8 mouse cellular contexts compared by ENCODE assay signal in the genomic region with DNA sequence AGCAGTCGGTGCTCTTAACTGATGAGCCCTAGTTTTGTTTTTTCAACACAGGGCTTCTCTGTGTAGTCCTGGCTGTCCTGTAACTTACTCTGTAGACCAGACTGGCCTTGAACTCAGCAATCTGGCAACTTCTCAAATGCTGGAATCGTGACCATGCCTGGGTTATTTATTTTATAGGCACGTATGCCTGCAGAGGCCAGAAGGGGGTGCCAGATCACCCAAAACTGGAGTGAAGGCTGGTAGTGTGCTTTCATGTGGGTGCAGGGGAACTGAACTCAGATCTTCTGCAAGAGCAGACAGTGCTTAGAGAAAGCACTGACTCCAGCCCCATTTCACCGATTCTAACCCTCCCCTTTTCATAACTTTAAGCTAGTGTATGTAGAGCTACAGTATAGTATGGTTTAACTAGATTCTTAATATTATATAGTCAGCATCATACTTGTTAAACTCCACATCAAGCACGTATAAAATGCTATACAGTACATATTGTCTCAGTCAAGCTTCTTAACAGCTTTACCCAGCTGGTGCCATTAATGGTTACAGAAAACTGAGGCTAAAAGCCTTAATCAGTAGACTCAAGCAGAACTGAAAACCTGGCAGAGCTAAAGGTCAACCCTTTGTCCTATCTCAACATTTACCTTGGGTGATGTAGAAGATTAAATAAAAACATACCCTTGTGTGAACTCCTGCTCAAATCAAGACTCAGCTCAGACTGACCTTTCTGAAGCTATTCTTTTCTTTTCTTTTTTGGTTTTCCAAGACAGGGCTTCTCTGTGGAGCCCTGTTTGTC. TPM values are rescaled to one million over a fixed set of nuclear protein-coding genes. Genes with fewer than 3 reads are reported as not detected.
DNase-seq lines count a peak whose midpoint lies in the region; ATAC-seq and TF ChIP-seq lines count a peak whose summit lies in the region.

No protein-coding gene starts in this region.

- no peaks in the 10 kb centered on the region for H3K27me3 ChIP-seq in heart, adult 2 months (ENCODE audit: control insufficient read depth, insufficient read depth, low read length)

- H3K9ac ChIP-seq in heart, adult 2 months (ENCODE audit: low read depth, low read length): no peak overlapping the region

- peak; percentile 70 for TF ChIP-seq CTCF in heart, adult 2 months (IDR thresholded peaks at IDR 0.05)

- intact Hi-C loops in heart, adult 2 months (cut with DNase I): loop anchor here (5.0 kb wide), 2 partner anchors 41 to 84 kb away; a partner anchor contains a TSS
- intact Hi-C loops in heart, postnatal 25 days (cut with DNase I): no loop called here
- intact Hi-C loops in left cerebral cortex, postnatal 4 days (cut with DNase I): no loop called here

- peak; percentile 49 for ATAC-seq in CD4-positive, CD25-positive, alpha-beta regulatory T cell, adult 4 months
- ATAC-seq in erythroid progenitor cell, adult 5-6 weeks (replicated peaks; ENCODE audit: low FRiP score, poor library complexity, severe bottlenecking): peak; percentile 68
- ATAC-seq in neutrophil, adult 5-6 weeks (ENCODE audit: extremely low read depth, insufficient number of reproducible peaks, low FRiP score, poor library complexity, severe bottlenecking): peak; percentile 75

- no peaks in the 10 kb centered on the region for H3K79me2 ChIP-seq in heart, adult 2 months (replicated peaks; ENCODE audit: control insufficient read depth, insufficient read depth, low read length)

- H3K27ac ChIP-seq in heart, adult 2 months: no peak overlapping the region

- no peak overlapping the region for H3K4me3 ChIP-seq in heart, adult 2 months

- 53% methylated on average over 5 of the region's 5 CpGs for WGBS in heart, adult 2 months

- DNase-seq in heart, adult 2 months: peak; percentile 44 to 45
- DNase-seq in heart, postnatal 25 days (ENCODE audit: low spot score): no peak
- DNase-seq in adrenal gland, postnatal 4 days (ENCODE audit: low spot score in 2 of 2): peak; percentile 42 to 50
- DNase-seq in left cerebral cortex, postnatal 4 days: peak; percentile 31
- peak; percentile 84 for DNase-seq in thymus, postnatal 25 days

- H3K36me3 ChIP-seq in heart, adult 2 months (ENCODE audit: control insufficient read depth, insufficient read depth, low read length): no peaks in the 10 kb centered on the region

- TF ChIP-seq EP300 in heart, adult 2 months (IDR thresholded peaks at IDR 0.05; ENCODE audit: insufficient read depth, low read depth, low read length): no peak

- H3K4me1 ChIP-seq in heart, adult 2 months (ENCODE audit: control insufficient read depth, insufficient read depth, low read length): peaks cover 1% of the 10 kb centered on the region

- TF ChIP-seq POLR2A in heart, adult 2 months (IDR thresholded peaks at IDR 0.05; ENCODE audit: insufficient read depth, low read depth, low read length): no peak

RNA-seq across cellular contexts. Expression of a gene that starts 1.5 kb away (rescaled TPM):
- 10 to 100 TPM; 88.2 to 95.3 TPM for total RNA-seq in heart, adult 2 months (2021)
- polyA plus RNA-seq in heart, adult 2 months (2012; rRNA removed): 60.3 and 117 TPM in 2 replicates
- 10 to 100 TPM; 87.3 to 94.7 TPM for total RNA-seq in heart, postnatal 25 days (2021)
- 100 to 1,000 TPM; 102 to 115 TPM for polyA plus RNA-seq in CD4-positive, CD25-positive, alpha-beta regulatory T cell, adult 4 months (2017; shearing (Covaris generic))
- total RNA-seq in adrenal gland, postnatal 4 days (2021): 100 to 1,000 TPM; 102 to 104 TPM
- total RNA-seq in erythroid progenitor cell, adult 5-6 weeks (2015; ENCODE audit: low replicate concordance): 70.0 and 132 TPM in 2 replicates
- total RNA-seq in erythroid progenitor cell, adult 5-6 weeks (2017; ENCODE audit: low replicate concordance): 78.2 and 81.5 TPM in 2 replicates
- 10 to 100 TPM; 36.1 to 43.9 TPM for total RNA-seq in left cerebral cortex, postnatal 4 days (2021)
- total RNA-seq in neutrophil, adult 5-6 weeks (2017): 39.8 and 64.0 TPM in 2 replicates

RNA-seq across cellular contexts. Expression of a gene that starts 21.5 kb away (rescaled TPM):
- 10 to 100 TPM; 45.9 to 57.6 TPM for total RNA-seq in heart, adult 2 months (2021)
- 21.4 and 27.5 TPM in 2 replicates for polyA plus RNA-seq in heart, adult 2 months (2012; rRNA removed)
- total RNA-seq in heart, postnatal 25 days (2021): 10 to 100 TPM; 54.7 to 59.7 TPM
- polyA plus RNA-seq in CD4-positive, CD25-positive, alpha-beta regulatory T cell, adult 4 months (2017; shearing (Covaris generic)): 10 to 100 TPM; 24.0 to 35.0 TPM
- total RNA-seq in adrenal gland, postnatal 4 days (2021): 10 to 100 TPM; 66.6 to 71.5 TPM
- 17.7 and 24.7 TPM in 2 replicates for total RNA-seq in erythroid progenitor cell, adult 5-6 weeks (2015; ENCODE audit: low replicate concordance)
- total RNA-seq in erythroid progenitor cell, adult 5-6 weeks (2017; ENCODE audit: low replicate concordance): 10.4 and 24.8 TPM in 2 replicates
- total RNA-seq in left cerebral cortex, postnatal 4 days (2021): 10 to 100 TPM; 80.8 to 85.6 TPM
- 9.2 and 12.2 TPM in 2 replicates for total RNA-seq in neutrophil, adult 5-6 weeks (2017)

RNA-seq across cellular contexts. Expression of a gene that starts 43.1 kb away (rescaled TPM):
- total RNA-seq in heart, adult 2 months (2021): 10 to 100 TPM; 18.4 to 20.4 TPM
- 31.5 and 49.6 TPM in 2 replicates for polyA plus RNA-seq in heart, adult 2 months (2012; rRNA removed)
- 10 to 100 TPM; 21.4 to 23.6 TPM for total RNA-seq in heart, postnatal 25 days (2021)
- 10 to 100 TPM; 70.3 to 93.0 TPM for polyA plus RNA-seq in CD4-positive, CD25-positive, alpha-beta regulatory T cell, adult 4 months (2017; shearing (Covaris generic))
- total RNA-seq in adrenal gland, postnatal 4 days (2021): 10 to 100 TPM; 72.1 to 74.5 TPM
- 13.0 and 20.1 TPM in 2 replicates for total RNA-seq in erythroid progenitor cell, adult 5-6 weeks (2015; ENCODE audit: low replicate concordance)
- 9.4 and 11.8 TPM in 2 replicates for total RNA-seq in erythroid progenitor cell, adult 5-6 weeks (2017; ENCODE audit: low replicate concordance)
- 10 to 100 TPM; 36.0 to 40.7 TPM for total RNA-seq in left cerebral cortex, postnatal 4 days (2021)
- 14.0 and 16.1 TPM in 2 replicates for total RNA-seq in neutrophil, adult 5-6 weeks (2017)
